In genomic region chr8:116978631-116979256, GRCm38 (mm10) we compare ENCODE assay signal across 8 mouse cellular contexts. TPM values are rescaled to one million over a fixed set of nuclear protein-coding genes. Genes with fewer than 3 reads are reported as not detected.
DNase-seq lines count a peak whose midpoint lies in the region; ATAC-seq and TF ChIP-seq lines count a peak whose summit lies in the region.

Gene 1700030J22Rik, minus strand, starts transcription at chr8:116978959.

- H3K4me1 ChIP-seq in embryonic facial prominence, embryonic 13.5 days: peaks cover 24% of the 10 kb centered on the region
- H3K4me1 ChIP-seq in kidney, adult 2 months (ENCODE audit: control insufficient read depth, insufficient read depth, low read length): peaks cover 18% of the 10 kb centered on the region; the same call in 1 of the 2 replicates
- peaks cover 8% of the 10 kb centered on the region; the same call in 1 of the 2 replicates for H3K4me1 ChIP-seq in limb, embryonic 12.5 days (replicated peaks)
- H3K4me1 ChIP-seq in midbrain, embryonic 15.5 days: peaks cover 12% of the 10 kb centered on the region
- peaks cover 8% of the 10 kb centered on the region; the same call in 1 of the 2 replicates for H3K4me1 ChIP-seq in spleen, adult 2 months (ENCODE audit: control insufficient read depth, insufficient read depth, insufficient read length)

- H3K27me3 ChIP-seq in embryonic facial prominence, embryonic 13.5 days: no peaks in the 10 kb centered on the region
- H3K27me3 ChIP-seq in kidney, adult 2 months (replicated peaks; ENCODE audit: control insufficient read depth, insufficient read depth, low read length): no peaks in the 10 kb centered on the region
- no peaks in the 10 kb centered on the region for H3K27me3 ChIP-seq in limb, embryonic 12.5 days
- no peaks in the 10 kb centered on the region for H3K27me3 ChIP-seq in midbrain, embryonic 15.5 days (replicated peaks)
- H3K27me3 ChIP-seq in spleen, adult 2 months (ENCODE audit: control insufficient read depth, insufficient read depth, low read length): no peaks in the 10 kb centered on the region

- WGBS in embryonic facial prominence, embryonic 13.5 days: under 1% methylated on average over 46 of the region's 46 CpGs
- WGBS in kidney, adult 2 months: under 1% methylated on average over 46 of the region's 46 CpGs
- WGBS in limb, embryonic 12.5 days: 0% methylated on average over 46 of the region's 46 CpGs
- WGBS in midbrain, embryonic 15.5 days: under 1% methylated on average over 46 of the region's 46 CpGs
- under 1% methylated on average over 46 of the region's 46 CpGs for WGBS in spleen, adult 2 months

- peak; percentile 99 for ATAC-seq in embryonic facial prominence, embryonic 13.5 days (ENCODE audit: insufficient number of reproducible peaks, insufficient read depth, low FRiP score, low TSS enrichment, low read depth)
- peak; percentile 97 for ATAC-seq in limb, embryonic 12.5 days (ENCODE audit: insufficient number of reproducible peaks, insufficient read depth, low FRiP score, low TSS enrichment, low read depth)
- peak; percentile 99 for ATAC-seq in midbrain, embryonic 15.5 days (replicated peaks)

- peak within 1 kb of the TSS; percentile 77 for H3K4me2 ChIP-seq in embryonic facial prominence, embryonic 13.5 days
- peak within 1 kb of the TSS; percentile 73 for H3K4me2 ChIP-seq in limb, embryonic 12.5 days
- peak within 1 kb of the TSS; percentile 63 for H3K4me2 ChIP-seq in midbrain, embryonic 15.5 days

- H3K4me3 ChIP-seq in embryonic facial prominence, embryonic 13.5 days: peak within 1 kb of the TSS; percentile 73
- H3K4me3 ChIP-seq in kidney, adult 2 months (ENCODE audit: insufficient read depth, low read depth, low read length): peak within 1 kb of the TSS; percentile 89
- H3K4me3 ChIP-seq in limb, embryonic 12.5 days (replicated peaks): peak within 1 kb of the TSS; percentile 76
- peak within 1 kb of the TSS; percentile 69 for H3K4me3 ChIP-seq in midbrain, embryonic 15.5 days
- H3K4me3 ChIP-seq in spleen, adult 2 months (ENCODE audit: extremely low read depth, insufficient read depth, insufficient read length): peak within 1 kb of the TSS; percentile 81

- peak within 1 kb of the TSS; percentile 60 for H3K9ac ChIP-seq in embryonic facial prominence, embryonic 13.5 days
- peak within 1 kb of the TSS; percentile 35; the same call in 1 of the 2 replicates for H3K9ac ChIP-seq in limb, embryonic 12.5 days (replicated peaks)
- H3K9ac ChIP-seq in midbrain, embryonic 15.5 days: peak within 1 kb of the TSS; percentile 55

- peaks cover 20% of the 10 kb centered on the region for H3K36me3 ChIP-seq in embryonic facial prominence, embryonic 13.5 days
- no peaks in the 10 kb centered on the region for H3K36me3 ChIP-seq in kidney, adult 2 months (ENCODE audit: control insufficient read depth, insufficient read depth, low read length)
- peaks cover 18% of the 10 kb centered on the region for H3K36me3 ChIP-seq in limb, embryonic 12.5 days
- no peaks in the 10 kb centered on the region for H3K36me3 ChIP-seq in midbrain, embryonic 15.5 days (replicated peaks)
- H3K36me3 ChIP-seq in spleen, adult 2 months (ENCODE audit: control insufficient read depth, insufficient read depth, low read length): no peaks in the 10 kb centered on the region; the same call in 1 of the 2 replicates

- 0 out of 2 replicates have a peak within 1 kb of the TSS, but pooled peaks have one; percentile 22 for H3K27ac ChIP-seq in embryonic facial prominence, embryonic 13.5 days
- peak within 1 kb of the TSS; percentile 54; the same call in 1 of the 2 replicates for H3K27ac ChIP-seq in kidney, adult 2 months (ENCODE audit: insufficient read depth, low read depth, low read length)
- H3K27ac ChIP-seq in limb, embryonic 12.5 days: no peak within 1 kb of the TSS
- peak within 1 kb of the TSS; percentile 52 for H3K27ac ChIP-seq in midbrain, embryonic 15.5 days
- no peak within 1 kb of the TSS; the same call in 1 of the 2 replicates for H3K27ac ChIP-seq in spleen, adult 2 months (ENCODE audit: insufficient read depth, low read length)

- no peak for TF ChIP-seq POLR2A in kidney, adult 2 months (IDR thresholded peaks at IDR 0.05; ENCODE audit: low read depth, low read length)
- TF ChIP-seq POLR2A in spleen, adult 2 months (IDR thresholded peaks at IDR 0.05; ENCODE audit: low read depth, low read length): no peak

- peak; percentile 99 for DNase-seq in 3134 (ENCODE audit: extremely low read depth, insufficient read length, low spot score)
- DNase-seq in adrenal gland, postnatal 36 days: peak; percentile 99
- DNase-seq in heart, adult 18-20 months: peak; percentile 99
- peak; percentile 99 for DNase-seq in kidney, adult 2 months
- DNase-seq in spleen, adult 2 months (ENCODE audit: low read depth in 1 of 2, low spot score in 2 of 2): peak; percentile 96 to 98

- TF ChIP-seq CTCF in kidney, adult 2 months (conservative IDR thresholded peaks at IDR 0.05; ENCODE audit: insufficient read depth, insufficient read length, low read depth, low read length): peak; percentile 47
- peak; percentile 10; the same call in 1 of the 2 replicates for TF ChIP-seq CTCF in spleen, adult 2 months (IDR thresholded peaks at IDR 0.05; ENCODE audit: extremely low read depth, insufficient read depth, insufficient read length, insufficient replicate concordance)

- no peaks in the 10 kb centered on the region for H3K9me3 ChIP-seq in embryonic facial prominence, embryonic 13.5 days
- no peaks in the 10 kb centered on the region for H3K9me3 ChIP-seq in limb, embryonic 12.5 days
- no peaks in the 10 kb centered on the region for H3K9me3 ChIP-seq in midbrain, embryonic 15.5 days

RNA-seq across cellular contexts. Expression of gene 1700030J22Rik, which starts in this region (rescaled TPM):
- 1 to 10 TPM; 1.2 to 2.7 TPM for total RNA-seq in adrenal gland, postnatal 36 days (2021)
- 2.4 and 2.7 TPM in 2 replicates for polyA plus RNA-seq in embryonic facial prominence, embryonic 13.5 days (2015; fragmentation: Nextera tagmentation; extraction: Ambion mirVana)
- total RNA-seq in heart, adult 18-20 months (2021): under 1 TPM; 0.42 to 0.49 TPM
- polyA plus RNA-seq in kidney, adult 2 months (2012; rRNA removed): 1.4 TPM in 2 replicates
- polyA plus RNA-seq in limb, embryonic 12.5 days (2016; fragmentation: Nextera tagmentation; extraction: Ambion mirVana): 2.0 and 2.3 TPM in 2 replicates
- polyA plus RNA-seq in midbrain, embryonic 15.5 days (2015; fragmentation: Nextera tagmentation; extraction: Ambion mirVana): 8.8 and 9.1 TPM in 2 replicates
- 0.05 and 0.18 TPM in 2 replicates for polyA plus RNA-seq in spleen, adult 2 months (2012; rRNA removed)

Comparison
In these comparisons a context has a peak if more than half of its experiments do, and no peak if none do; other contexts are left out.
1. Peak in DNase-seq in heart, adult 18-20 months; RNA of the gene not detected or under 1 TPM.
2. Peak in DNase-seq and H3K4me3 ChIP-seq in spleen, adult 2 months; RNA of the gene not detected or under 1 TPM.
3. H3K27ac ChIP-seq: peak in embryonic facial prominence, embryonic 13.5 days (single experiment), kidney, adult 2 months (single experiment) and midbrain, embryonic 15.5 days (single experiment); none in limb, embryonic 12.5 days (single experiment) and spleen, adult 2 months (single experiment).
4. Peak in every context shown above with its lines, with median percentiles within 50 percentile points of each other: DNase-seq, ATAC-seq, H3K4me2 ChIP-seq, H3K4me3 ChIP-seq and H3K9ac ChIP-seq.